Mouse (Mus musculus) urinary bladder, postnatal 10 days (tissue): Measurements from ENCODE around the gene Hspb9.

Experiments used
- DNase-seq: peaks from one replicate; pipeline ENCODE4 v3.0.0; 2022; ENCODE audit warnings: low spot score

Gene Hspb9

GRCm38 (mm10) chr11:100713735-100714533 is at the start of gene Hspb9:
Gene Hspb9, plus strand, starts transcription at chr11:100713850.
- DNase-seq: no peak

- no peak for DNase-seq
Measured at GRCm38 (mm10) chr11:100671049-100671448, 42.6 kb upstream of the Hspb9 start.

GRCm38 (mm10) chr11:100671956-100672355 is 41.7 kb upstream of the Hspb9 start:
- no peak for DNase-seq

- DNase-seq: no peak
Measured at GRCm38 (mm10) chr11:100673169-100673568, 40.5 kb upstream of the Hspb9 start.

- DNase-seq: no peak
Measured at GRCm38 (mm10) chr11:100677810-100678209, 35.8 kb upstream of the Hspb9 start.

GRCm38 (mm10) chr11:100681826-100682225 is 31.8 kb upstream of the Hspb9 start:
- DNase-seq: no peak

- no peak for DNase-seq
Measured at GRCm38 (mm10) chr11:100682526-100682925, 31.1 kb upstream of the Hspb9 start.

GRCm38 (mm10) chr11:100684084-100684483 is 29.6 kb upstream of the Hspb9 start:
- DNase-seq: no peak

- no peak for DNase-seq
Measured at GRCm38 (mm10) chr11:100685371-100685770, 28.3 kb upstream of the Hspb9 start.

GRCm38 (mm10) chr11:100687265-100687664 is 26.4 kb upstream of the Hspb9 start:
- DNase-seq: no peak

- no peak for DNase-seq
Measured at GRCm38 (mm10) chr11:100688443-100688842, 25.2 kb upstream of the Hspb9 start.

GRCm38 (mm10) chr11:100690389-100690788 is 23.3 kb upstream of the Hspb9 start:
- DNase-seq: no peak

GRCm38 (mm10) chr11:100692164-100692616 is 21.5 kb upstream of the Hspb9 start, which contains the start of gene Zfp385c:
Gene Zfp385c, minus strand, starts transcription at chr11:100692455.
- no peak for DNase-seq

- DNase-seq: no peak
Measured at GRCm38 (mm10) chr11:100693154-100693553, 20.5 kb upstream of the Hspb9 start.

GRCm38 (mm10) chr11:100694926-100695325 is 18.7 kb upstream of the Hspb9 start:
- no peak for DNase-seq

GRCm38 (mm10) chr11:100697921-100698320 is 15.7 kb upstream of the Hspb9 start:
- no peak for DNase-seq

- DNase-seq: no peak
Measured at GRCm38 (mm10) chr11:100700710-100701109, 12.9 kb upstream of the Hspb9 start.

GRCm38 (mm10) chr11:100701301-100701700 is 12.3 kb upstream of the Hspb9 start:
- no peak for DNase-seq

GRCm38 (mm10) chr11:100702081-100702851 is 11.4 kb upstream of the Hspb9 start:
- DNase-seq: no peak

GRCm38 (mm10) chr11:100702906-100703305 is 10.7 kb upstream of the Hspb9 start:
- DNase-seq: no peak

- no peak for DNase-seq
Measured at GRCm38 (mm10) chr11:100703366-100703765, 10.3 kb upstream of the Hspb9 start.

GRCm38 (mm10) chr11:100703851-100704531 is 9.7 kb upstream of the Hspb9 start, which contains the start of gene Dhx58:
Gene Dhx58, minus strand, starts transcription at chr11:100704271.
- no peak for DNase-seq
